9 mouse cellular contexts compared by ENCODE assay signal in genomic region chr5:120560129-120560615, GRCm38 (mm10). TPM values are rescaled to one million over a fixed set of nuclear protein-coding genes. Genes with fewer than 3 reads are reported as not detected.
DNase-seq lines count a peak whose midpoint lies in the region; ATAC-seq and TF ChIP-seq lines count a peak whose summit lies in the region.
"Had no signal": no experiment of that assay in that cellular context is flagged by ENCODE, and none has a peak within 500 bp of the region (broad histone marks: within the 10 kb centered on the region; RNA-seq: fewer than 3 reads in every experiment).

No protein-coding gene starts in this region.

- no peak overlapping the region for H3K4me3 ChIP-seq in heart, embryonic 15.5 days
- H3K4me3 ChIP-seq in hindbrain, postnatal 0 days (ENCODE audit: low read length): no peak overlapping the region
- no peak overlapping the region for H3K4me3 ChIP-seq in midbrain, embryonic 13.5 days (replicated peaks)

- no peaks in the 10 kb centered on the region for H3K9me3 ChIP-seq in heart, embryonic 15.5 days (replicated peaks)
- H3K9me3 ChIP-seq in hindbrain, postnatal 0 days (ENCODE audit: low read length): no peaks in the 10 kb centered on the region
- H3K9me3 ChIP-seq in midbrain, embryonic 13.5 days: no peaks in the 10 kb centered on the region

- DNase-seq in heart, postnatal 36 days: no peak
- DNase-seq in cerebellum, adult 9-11 months: peak; percentile 76
- no peak for DNase-seq in hindbrain, postnatal 0 days (ENCODE audit: low spot score)
- DNase-seq in embryo, embryonic 10.5 days (ENCODE audit: low spot score): no peak
- DNase-seq in adrenal gland, adult 2 months: no peak

- peak overlapping the region; percentile 55; the same call in 1 of the 2 replicates for H3K27ac ChIP-seq in heart, embryonic 15.5 days
- H3K27ac ChIP-seq in hindbrain, postnatal 0 days: peak overlapping the region; percentile 67
- H3K27ac ChIP-seq in midbrain, embryonic 13.5 days: peak overlapping the region; percentile 54; the same call in 1 of the 2 replicates

- no peak overlapping the region; the same call in 1 of the 2 replicates for H3K4me2 ChIP-seq in heart, embryonic 15.5 days
- peak overlapping the region; percentile 4; the same call in 1 of the 2 replicates for H3K4me2 ChIP-seq in hindbrain, postnatal 0 days (ENCODE audit: low read depth, low read length)
- 0 out of 2 replicates have a peak overlapping the region, but pooled peaks have one; percentile 1 for H3K4me2 ChIP-seq in midbrain, embryonic 13.5 days (replicated peaks)

- H3K36me3 ChIP-seq in heart, embryonic 15.5 days: peaks cover 2% of the 10 kb centered on the region; the same call in 1 of the 2 replicates
- H3K36me3 ChIP-seq in hindbrain, postnatal 0 days (ENCODE audit: insufficient read depth, low read length): 0 out of 2 replicates have a peak, but pooled peaks cover 7% of the 10 kb centered on the region
- H3K36me3 ChIP-seq in midbrain, embryonic 13.5 days: peaks cover 11% of the 10 kb centered on the region

- intact Hi-C loops in heart, postnatal 36 days (cut with DNase I): loop anchor here (5.0 kb wide), 1 partner anchor 43 kb away; no protein-coding TSS in a partner anchor

- WGBS in heart, embryonic 15.5 days: 68% methylated on average over 9 of the region's 9 CpGs
- 51% methylated on average over 9 of the region's 9 CpGs for WGBS in hindbrain, postnatal 0 days
- 65% methylated on average over 9 of the region's 9 CpGs for WGBS in midbrain, embryonic 13.5 days

- peaks cover 37% of the 10 kb centered on the region for H3K4me1 ChIP-seq in heart, embryonic 15.5 days (replicated peaks)
- peaks cover 16% of the 10 kb centered on the region for H3K4me1 ChIP-seq in hindbrain, postnatal 0 days (ENCODE audit: insufficient read depth, low read length)
- H3K4me1 ChIP-seq in midbrain, embryonic 13.5 days (replicated peaks): peaks cover 47% of the 10 kb centered on the region

- no peak for ATAC-seq in heart, embryonic 15.5 days (replicated peaks; ENCODE audit: insufficient number of reproducible peaks, insufficient read depth, low FRiP score, low read depth)
- no peak for ATAC-seq in hindbrain, postnatal 0 days
- no peak for ATAC-seq in midbrain, embryonic 13.5 days
- no peak for ATAC-seq in activated CD4-positive, CD25-positive, alpha-beta regulatory T cell, adult 4 months

- H3K27me3 ChIP-seq in heart, embryonic 15.5 days: no peaks in the 10 kb centered on the region
- no peaks in the 10 kb centered on the region for H3K27me3 ChIP-seq in hindbrain, postnatal 0 days (ENCODE audit: insufficient read depth, low read length)
- H3K27me3 ChIP-seq in midbrain, embryonic 13.5 days: no peaks in the 10 kb centered on the region
- H3K27me3 ChIP-seq: Patski had no signal

- H3K9ac ChIP-seq in heart, embryonic 15.5 days: no peak overlapping the region
- 0 out of 2 replicates have a peak overlapping the region, but pooled peaks have one; percentile 3 for H3K9ac ChIP-seq in hindbrain, postnatal 0 days (replicated peaks; ENCODE audit: low read length)
- H3K9ac ChIP-seq in midbrain, embryonic 13.5 days (replicated peaks): no peak overlapping the region

- no peak for TF ChIP-seq CTCF in hindbrain, postnatal 0 days (IDR thresholded peaks at IDR 0.05; ENCODE audit: low read depth)

RNA-seq across cellular contexts. Expression of gene Tpcn1, which starts 28.3 kb away (rescaled TPM):
- polyA plus RNA-seq in heart, embryonic 15.5 days (2015; fragmentation: Nextera tagmentation; extraction: Ambion mirVana): 12.4 and 16.8 TPM in 2 replicates
- total RNA-seq in heart, postnatal 36 days (2021): 10 to 100 TPM; 32.5 to 36.0 TPM
- total RNA-seq in hindbrain, postnatal 0 days (2014; rRNA removed): 24.5 and 30.7 TPM in 2 replicates
- polyA plus RNA-seq in hindbrain, postnatal 0 days (2015; fragmentation: Nextera tagmentation; extraction: Ambion mirVana): 15.4 and 16.1 TPM in 2 replicates
- 12.6 and 15.6 TPM in 2 replicates for polyA plus RNA-seq in midbrain, embryonic 13.5 days (2015; fragmentation: Nextera tagmentation; extraction: Ambion mirVana)
- 10 to 100 TPM; 10.9 to 13.0 TPM for polyA plus RNA-seq in activated CD4-positive, CD25-positive, alpha-beta regulatory T cell, adult 4 months (2017; shearing (Covaris generic))
- total RNA-seq in adrenal gland, adult 2 months (2021): 10 to 100 TPM; 38.1 to 51.3 TPM
- 48.9 and 59.8 TPM in 2 replicates for polyA plus RNA-seq in adrenal gland, adult 2 months (2012; rRNA removed)

RNA-seq across cellular contexts. Expression of gene Iqcd, which starts 28.6 kb away (rescaled TPM):
- 0.19 and 0.46 TPM in 2 replicates for polyA plus RNA-seq in heart, embryonic 15.5 days (2015; fragmentation: Nextera tagmentation; extraction: Ambion mirVana)
- not detected for total RNA-seq in heart, postnatal 36 days (2021)
- total RNA-seq in hindbrain, postnatal 0 days (2014; rRNA removed): 0.63 and 1.9 TPM in 2 replicates
- polyA plus RNA-seq in hindbrain, postnatal 0 days (2015; fragmentation: Nextera tagmentation; extraction: Ambion mirVana): 1.8 and 2.0 TPM in 2 replicates
- 1.4 and 2.0 TPM in 2 replicates for polyA plus RNA-seq in midbrain, embryonic 13.5 days (2015; fragmentation: Nextera tagmentation; extraction: Ambion mirVana)
- under 1 TPM; 0.41 to 0.70 TPM for polyA plus RNA-seq in activated CD4-positive, CD25-positive, alpha-beta regulatory T cell, adult 4 months (2017; shearing (Covaris generic))
- under 1 TPM; 0.29 to 0.55 TPM for total RNA-seq in adrenal gland, adult 2 months (2021)
- 0.29 and 0.49 TPM in 2 replicates for polyA plus RNA-seq in adrenal gland, adult 2 months (2012; rRNA removed)

RNA-seq across cellular contexts. Expression of gene Slc8b1, which starts 49.2 kb away (rescaled TPM):
- 2.7 and 5.0 TPM in 2 replicates for polyA plus RNA-seq in heart, embryonic 15.5 days (2015; fragmentation: Nextera tagmentation; extraction: Ambion mirVana)
- total RNA-seq in heart, postnatal 36 days (2021): 10 to 100 TPM; 12.5 to 13.9 TPM
- total RNA-seq in hindbrain, postnatal 0 days (2014; rRNA removed): 3.7 and 4.0 TPM in 2 replicates
- polyA plus RNA-seq in hindbrain, postnatal 0 days (2015; fragmentation: Nextera tagmentation; extraction: Ambion mirVana): 2.5 and 2.7 TPM in 2 replicates
- 2.3 and 2.4 TPM in 2 replicates for polyA plus RNA-seq in midbrain, embryonic 13.5 days (2015; fragmentation: Nextera tagmentation; extraction: Ambion mirVana)
- polyA plus RNA-seq in activated CD4-positive, CD25-positive, alpha-beta regulatory T cell, adult 4 months (2017; shearing (Covaris generic)): 1 to 10 TPM; 4.7 to 7.2 TPM
- 10 to 100 TPM; 25.5 to 46.3 TPM for total RNA-seq in adrenal gland, adult 2 months (2021)
- polyA plus RNA-seq in adrenal gland, adult 2 months (2012; rRNA removed): 40.1 and 49.3 TPM in 2 replicates

RNA-seq across cellular contexts. Expression of gene Rita1, which starts 52.2 kb away (rescaled TPM):
- 11.0 and 12.7 TPM in 2 replicates for polyA plus RNA-seq in heart, embryonic 15.5 days (2015; fragmentation: Nextera tagmentation; extraction: Ambion mirVana)
- 10 to 100 TPM; 15.0 to 17.1 TPM for total RNA-seq in heart, postnatal 36 days (2021)
- total RNA-seq in hindbrain, postnatal 0 days (2014; rRNA removed): 38.0 and 38.6 TPM in 2 replicates
- polyA plus RNA-seq in hindbrain, postnatal 0 days (2015; fragmentation: Nextera tagmentation; extraction: Ambion mirVana): 30.1 and 30.4 TPM in 2 replicates
- 23.0 and 23.9 TPM in 2 replicates for polyA plus RNA-seq in midbrain, embryonic 13.5 days (2015; fragmentation: Nextera tagmentation; extraction: Ambion mirVana)
- polyA plus RNA-seq in activated CD4-positive, CD25-positive, alpha-beta regulatory T cell, adult 4 months (2017; shearing (Covaris generic)): 1 to 10 TPM; 1.1 to 2.4 TPM
- total RNA-seq in adrenal gland, adult 2 months (2021): 10 to 100 TPM; 11.6 to 22.7 TPM
- polyA plus RNA-seq in adrenal gland, adult 2 months (2012; rRNA removed): 32.5 and 33.5 TPM in 2 replicates

RNA-seq across cellular contexts. Expression of gene Ddx54, which starts 52.4 kb away (rescaled TPM):
- 23.4 and 32.9 TPM in 2 replicates for polyA plus RNA-seq in heart, embryonic 15.5 days (2015; fragmentation: Nextera tagmentation; extraction: Ambion mirVana)
- total RNA-seq in heart, postnatal 36 days (2021): 10 to 100 TPM; 22.2 to 24.3 TPM
- 37.3 and 40.1 TPM in 2 replicates for total RNA-seq in hindbrain, postnatal 0 days (2014; rRNA removed)
- 30.8 and 31.9 TPM in 2 replicates for polyA plus RNA-seq in hindbrain, postnatal 0 days (2015; fragmentation: Nextera tagmentation; extraction: Ambion mirVana)
- 43.9 and 44.3 TPM in 2 replicates for polyA plus RNA-seq in midbrain, embryonic 13.5 days (2015; fragmentation: Nextera tagmentation; extraction: Ambion mirVana)
- polyA plus RNA-seq in activated CD4-positive, CD25-positive, alpha-beta regulatory T cell, adult 4 months (2017; shearing (Covaris generic)): 10 to 100 TPM; 11.7 to 18.4 TPM
- 10 to 100 TPM; 46.8 to 49.5 TPM for total RNA-seq in adrenal gland, adult 2 months (2021)
- 42.7 and 49.6 TPM in 2 replicates for polyA plus RNA-seq in adrenal gland, adult 2 months (2012; rRNA removed)
